Mouse (Mus musculus) midbrain, postnatal 0 days (tissue): Measurements from ENCODE around the gene 1700029P11Rik. TPM values are rescaled to one million over a fixed set of nuclear protein-coding genes. Genes with fewer than 3 reads are reported as not detected.
A peak's percentile ranks its signal among the peaks of the same experiment; 100 is the strongest.

Experiments
- ATAC-seq: fragments of 200-750 bp; cut with Nextera tagmentation; 2 replicates; pipeline ENCODE4 v1.8.0; 2017; ENCODE audit warnings: moderate number of reproducible peaks, mild to moderate bottlenecking, moderate TSS enrichment, moderate library complexity; ENCODE audit not compliant: low FRiP score
- DNase-seq: peaks from one replicate; pipeline ENCODE4 v3.0.0-alpha.2; 2015; ENCODE audit warnings: low spot score
- H3K27ac ChIP-seq: fragments of 300-500 bp; sonication (generic); 2 replicates; pipeline ENCODE4 v1.5.1; 2014; ENCODE audit warnings: low read depth, mild to moderate bottlenecking, low read length, mixed read lengths
- H3K27me3 ChIP-seq: fragments of 300-500 bp; sonication (generic); 2 replicates; pipeline ENCODE4 v1.6.1; 2014; ENCODE audit warnings: low read length, control low read depth, mixed read lengths; ENCODE audit not compliant: insufficient read depth
- H3K36me3 ChIP-seq: fragments of 300-500 bp; sonication (generic); 2 replicates; pipeline ENCODE4 v1.6.1; 2014; ENCODE audit warnings: low read length, control low read depth, mixed read lengths; ENCODE audit not compliant: insufficient read depth
- H3K4me1 ChIP-seq: fragments of 300-500 bp; sonication (generic); 2 replicates; pipeline ENCODE4 v1.6.1; 2014; ENCODE audit warnings: mild to moderate bottlenecking, control low read depth, antibody characterized with exemption, low read length, mixed read lengths; ENCODE audit not compliant: insufficient read depth
- H3K4me2 ChIP-seq: fragments of 300-500 bp; sonication (generic); 2 replicates; pipeline ENCODE4 v1.6.1; 2014; ENCODE audit warnings: low read depth, mild to moderate bottlenecking, low read length, mixed read lengths; ENCODE audit not compliant: poor library complexity, severe bottlenecking
- H3K4me3 ChIP-seq: fragments of 300-500 bp; sonication (generic); 2 replicates; pipeline ENCODE4 v1.5.1; 2014; ENCODE audit warnings: low read depth, mild to moderate bottlenecking, low read length, moderate library complexity
- H3K9ac ChIP-seq: fragments of 300-500 bp; sonication (generic); replicated peaks from 2 replicates; pipeline ENCODE4 v1.6.1; 2014; ENCODE audit warnings: mild to moderate bottlenecking, low read length, moderate library complexity, mixed read lengths; ENCODE audit not compliant: poor library complexity, severe bottlenecking
- H3K9me3 ChIP-seq: fragments of 300-500 bp; sonication (generic); 2 replicates; pipeline ENCODE4 v1.6.1; 2016; ENCODE audit warnings: low read length, control low read depth
- CTCF ChIP-seq: IDR thresholded peaks from 2 replicates; pipeline ENCODE4 v1.5.1; 2016; ENCODE audit warnings: antibody characterized with exemption, mild to moderate bottlenecking
- WGBS: fragments of 180-500 bp; shearing (Covaris S2); extraction: QIAGEN DNeasy Blood & Tissue Kit; methylation state at CpG from one replicate; pipeline ENCODE4 v1.1.7; 2014; 5-methylcytosine and 5-hydroxymethylcytosine counted together
- polyA plus RNA-seq: library from polyadenylated mRNA; unstranded; fragments of >200 nt; fragmentation: Nextera tagmentation; extraction: Ambion mirVana; gene quantifications from 2 replicates; pipeline ENCODE4 v1.2.1, GENCODE M21; 2015
- total RNA-seq: library from RNA; depleted of rRNA; stranded (reverse); fragments of >200 nt; gene quantifications from 2 replicates; pipeline ENCODE4 v1.2.3, GENCODE M21; 2014; rRNA removed

The 1700029P11Rik gene
- total RNA-seq (not detected in 2 replicates), polyA plus RNA-seq (not detected in 2 replicates)

- Histone ChIP-seq H3K4me1 (no peaks in the 10 kb centered on the region), H3K9me3 (no peaks in the 10 kb centered on the region), H3K27ac (no peak within 1 kb of the TSS), H3K4me3 (no peak within 1 kb of the TSS), H3K4me2 (no peak within 1 kb of the TSS), H3K27me3 (no peaks in the 10 kb centered on the region), H3K9ac (no peak within 1 kb of the TSS), H3K36me3 (no peaks in the 10 kb centered on the region)
- DNase-seq (no peak), ATAC-seq (no peak)
- no peak for TF ChIP-seq CTCF
- 95% methylated on average over 23 of the region's 23 CpGs for WGBS
Measured at GRCm38 (mm10) chr15:81980321-81980720, at the start of gene 1700029P11Rik. 1700029P11Rik (plus strand) TSS chr15:81980540.

DNA sequence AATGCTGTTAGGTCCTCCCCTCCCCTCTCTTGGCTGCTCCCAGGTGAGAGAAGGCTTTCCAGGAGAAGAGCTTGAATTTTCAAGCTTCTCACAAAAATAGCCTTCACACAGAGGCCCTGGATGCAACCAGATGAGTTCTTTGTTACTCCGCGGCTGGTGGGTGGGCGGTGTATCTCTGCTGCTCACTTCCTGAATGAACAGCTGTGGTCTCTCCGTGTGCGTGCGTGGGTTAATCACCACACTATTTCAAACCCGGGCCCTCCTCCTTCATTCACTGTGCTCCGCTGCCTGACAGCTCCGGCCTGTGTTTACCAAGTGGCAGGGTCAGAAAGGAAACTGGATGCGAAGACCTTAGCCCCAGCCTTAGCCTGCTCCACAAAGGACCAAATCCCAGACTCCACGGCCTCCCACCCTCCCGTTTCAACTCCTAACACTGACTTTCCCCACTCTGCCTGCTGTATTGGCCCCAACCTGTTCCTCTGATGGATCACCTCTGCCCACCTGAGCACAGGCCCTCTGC is 47.3 kb upstream of the 1700029P11Rik start:
- Histone ChIP-seq H3K4me1 (peaks cover 4% of the 10 kb centered on the region; the same call in 1 of the 2 replicates), H3K4me2 (no peak overlapping the region; the same call in 1 of the 2 replicates), H3K4me3 (no peak overlapping the region), H3K9me3 (no peaks in the 10 kb centered on the region), H3K9ac (no peak overlapping the region), H3K36me3 (no peaks in the 10 kb centered on the region), H3K27me3 (no peaks in the 10 kb centered on the region), H3K27ac (no peak overlapping the region)
- ATAC-seq (no peak), DNase-seq (no peak)
- 32% methylated on average over 12 of the region's 12 CpGs for WGBS
- TF ChIP-seq CTCF = no peak

GRCm38 (mm10) chr15:81933986-81934385 is 46.4 kb upstream of the 1700029P11Rik start:
- H3K4me1 ChIP-seq = peaks cover 11% of the 10 kb centered on the region; the same call in 1 of the 2 replicates
- no peak overlapping the region for H3K9ac ChIP-seq
- no peak for TF ChIP-seq CTCF
- H3K36me3 ChIP-seq = no peaks in the 10 kb centered on the region
- no peak for ATAC-seq
- H3K9me3 ChIP-seq = no peaks in the 10 kb centered on the region
- 84% methylated on average over 1 of the region's 1 CpGs for WGBS
- DNase-seq = no peak
- H3K4me3 ChIP-seq = no peak overlapping the region
- H3K4me2 ChIP-seq = no peak overlapping the region
- no peak overlapping the region for H3K27ac ChIP-seq
- no peaks in the 10 kb centered on the region for H3K27me3 ChIP-seq

DNA sequence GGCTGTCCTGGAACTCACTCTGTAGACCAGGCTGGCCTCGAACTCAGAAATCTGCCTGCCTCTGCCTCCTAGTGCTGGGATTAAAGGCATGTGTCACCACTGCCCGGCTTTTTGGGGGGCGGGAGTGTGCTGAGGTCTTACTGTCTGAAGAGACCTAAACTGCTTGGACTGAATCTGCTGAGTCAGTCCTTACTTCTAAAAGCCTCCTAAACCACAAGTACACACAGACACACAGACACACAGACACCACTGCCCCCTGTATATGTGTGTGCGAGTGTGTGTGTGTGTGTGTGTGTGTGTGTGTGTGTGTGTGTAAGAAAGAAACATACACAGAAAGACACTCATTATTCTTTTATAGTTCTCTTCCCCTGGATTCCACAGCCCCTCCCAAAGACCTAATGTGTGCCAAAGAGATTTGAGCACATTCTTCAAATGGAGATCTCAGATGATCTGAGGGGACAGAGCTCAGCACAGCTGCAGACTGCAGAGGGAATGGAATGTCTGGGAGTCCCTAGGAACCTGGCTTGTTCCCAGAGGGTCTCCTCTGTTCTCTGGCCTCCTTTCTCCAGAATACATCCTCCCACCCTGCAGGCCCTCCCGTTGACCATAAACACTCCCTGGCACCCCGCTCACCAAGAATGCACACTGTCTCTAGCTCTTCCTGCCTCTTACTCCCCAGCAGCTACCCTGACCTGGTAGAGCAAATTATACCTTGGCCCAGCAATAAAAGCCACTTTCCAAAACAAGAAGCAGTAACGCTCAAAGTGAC is 44.3 kb upstream of the 1700029P11Rik start:
- 58% methylated on average over 7 of the region's 7 CpGs for WGBS

GRCm38 (mm10) chr15:81936679-81937078 is 43.7 kb upstream of the 1700029P11Rik start, which contains the start of gene Csdc2:
Csdc2 (plus strand) TSS chr15:81936759.
- Histone ChIP-seq H3K9me3 (no peaks in the 10 kb centered on the region), H3K36me3 (0 out of 2 replicates have a peak, but pooled peaks cover 4% of the 10 kb centered on the region), H3K27me3 (no peaks in the 10 kb centered on the region), H3K27ac (peak within 1 kb of the TSS; percentile 94), H3K4me1 (peaks cover 17% of the 10 kb centered on the region; the same call in 1 of the 2 replicates), H3K9ac (peak within 1 kb of the TSS; percentile 83), H3K4me2 (peak within 1 kb of the TSS; percentile 70), H3K4me3 (peak within 1 kb of the TSS; percentile 70)
- TF ChIP-seq CTCF = peak; percentile 53
- DNase-seq (peak; percentile 89), ATAC-seq (peak; percentile 84)
- 0% methylated on average over 12 of the region's 12 CpGs for WGBS

More for the DNA sequence above, 44.3 kb upstream of the 1700029P11Rik start:
- Histone ChIP-seq H3K9me3 (no peaks in the 10 kb centered on the region), H3K27me3 (no peaks in the 10 kb centered on the region), H3K4me3 (peak overlapping the region; percentile 70), H3K36me3 (0 out of 2 replicates have a peak, but pooled peaks cover 4% of the 10 kb centered on the region), H3K4me2 (peak overlapping the region; percentile 70), H3K4me1 (peaks cover 17% of the 10 kb centered on the region; the same call in 1 of the 2 replicates), H3K27ac (peak overlapping the region; percentile 94), H3K9ac (peak overlapping the region; percentile 83)
- no peak for TF ChIP-seq CTCF
- DNase-seq (no peak), ATAC-seq (peak; percentile 19; the same call in 1 of the 2 replicates)
